Mouse (Mus musculus) E14TG2a.4 (cell line): ENCODE measurements at regions not wholly inside any gene's neighbourhood (a gene's known extent, or its start where the extent isn't known, plus 50 kb on each side); places are given as distances from the start of the nearest gene placed in this dataset.

Experiments used
- CTCF ChIP-seq: conservative IDR thresholded peaks from 2 replicates; pipeline ENCODE4 v1.5.1; 2014; ENCODE audit warnings: low read length
- NANOG ChIP-seq: IDR thresholded peaks from 2 replicates; pipeline ENCODE4 v1.6.1; 2014; ENCODE audit warnings: borderline replicate concordance, low read length, mixed read lengths
- POU5F1 ChIP-seq: IDR thresholded peaks from 2 replicates; pipeline ENCODE4 v1.6.1; 2014; ENCODE audit warnings: low read length, borderline replicate concordance

- TF ChIP-seq CTCF (no peak), NANOG (no peak), POU5F1 (no peak)
Measured at GRCm38 (mm10) chr11:89186911-89187621, 113.4 kb downstream of the Gm525 start.
